Mouse (Mus musculus) right cerebral cortex, postnatal 4 days (tissue): ENCODE results near the gene Fgfr3.

Experiments
- DNase-seq: peaks from one replicate; pipeline ENCODE4 v3.0.0-alpha.2; 2022

The Fgfr3 gene

DNA sequence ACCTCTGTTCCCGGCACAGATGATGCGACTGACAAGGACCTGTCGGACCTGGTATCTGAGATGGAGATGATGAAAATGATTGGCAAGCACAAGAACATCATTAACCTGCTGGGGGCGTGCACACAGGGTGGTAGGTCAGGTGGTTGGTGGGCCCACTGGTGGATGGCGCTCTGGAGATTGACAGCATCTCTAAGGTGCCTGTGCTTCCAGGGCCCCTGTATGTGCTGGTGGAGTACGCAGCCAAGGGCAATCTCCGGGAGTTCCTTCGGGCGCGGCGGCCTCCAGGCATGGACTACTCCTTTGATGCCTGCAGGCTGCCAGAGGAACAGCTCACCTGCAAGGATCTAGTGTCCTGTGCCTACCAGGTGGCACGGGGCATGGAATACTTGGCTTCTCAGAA is 12.4 kb downstream of the Fgfr3 start:
- DNase-seq: no peak

DNA sequence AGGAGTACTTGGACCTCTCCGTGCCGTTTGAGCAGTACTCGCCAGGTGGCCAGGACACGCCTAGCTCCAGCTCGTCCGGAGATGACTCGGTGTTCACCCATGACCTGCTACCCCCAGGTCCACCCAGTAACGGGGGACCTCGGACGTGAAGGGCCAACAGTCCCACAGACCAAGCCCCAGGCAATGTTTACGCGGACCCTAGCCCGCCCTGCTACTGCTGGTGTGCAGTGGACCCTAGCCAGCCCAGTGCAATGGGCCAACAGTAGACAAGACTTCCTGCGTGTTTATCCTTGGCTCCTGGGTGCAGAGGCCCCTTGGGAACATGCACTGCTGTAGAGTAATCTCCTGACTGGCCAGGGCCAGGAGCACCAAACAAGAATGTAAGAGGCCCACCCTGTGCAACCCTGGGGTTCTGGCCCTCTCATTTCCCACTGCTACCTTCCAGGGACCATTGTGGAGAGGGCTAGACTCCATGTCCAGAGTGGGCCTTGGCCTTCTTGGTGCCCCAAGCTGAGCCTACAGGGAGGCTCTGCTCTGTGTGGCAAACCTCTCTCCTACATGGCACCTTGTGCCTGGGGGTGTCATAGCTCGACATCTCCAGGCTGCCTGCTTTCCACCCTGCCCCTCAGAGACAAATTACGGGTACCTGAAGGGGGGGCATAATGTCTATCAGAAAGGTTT is 14.1 kb downstream of the Fgfr3 start:
- no peak for DNase-seq

DNA sequence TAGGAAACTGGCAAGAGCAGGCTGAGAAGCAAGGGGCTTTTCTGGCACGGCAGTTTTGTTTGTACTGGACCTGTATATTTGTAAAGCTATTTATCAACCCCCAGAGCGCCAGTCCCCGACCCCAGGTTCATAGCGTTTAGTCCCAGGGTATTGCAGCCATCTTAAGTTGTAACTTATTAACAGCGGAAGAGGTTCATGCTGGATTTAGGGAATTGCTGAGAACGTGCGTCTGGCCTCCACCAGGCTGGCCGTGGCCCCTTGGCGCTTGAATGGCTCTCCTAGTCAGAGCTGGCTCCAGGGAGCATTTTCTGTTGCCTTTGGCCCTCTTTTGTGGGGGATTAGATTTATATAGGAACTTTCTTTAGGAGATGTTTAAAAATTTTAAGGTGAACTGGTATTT is 14.8 kb downstream of the Fgfr3 start:
- no peak for DNase-seq

DNA sequence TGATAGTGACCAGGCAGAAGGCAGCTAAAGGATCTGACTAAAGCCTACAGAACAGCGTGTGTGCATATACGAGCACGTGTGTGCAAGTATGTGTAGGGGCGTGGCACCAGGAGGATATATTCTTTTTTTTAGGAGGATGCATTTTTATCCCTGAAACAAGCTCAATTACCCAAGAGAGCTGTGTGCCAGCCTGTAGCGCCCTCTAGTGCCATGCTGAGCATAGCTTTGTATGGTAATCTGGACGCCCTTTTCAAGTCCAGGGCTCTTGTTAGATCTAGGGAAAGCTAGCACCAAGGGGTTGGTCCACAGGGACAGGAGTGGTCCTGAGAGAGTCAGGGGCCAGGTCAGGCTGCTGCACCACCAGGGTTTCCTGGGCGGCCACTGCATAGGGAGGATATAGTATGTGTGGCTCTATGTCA is 16.4 kb downstream of the Fgfr3 start:
- DNase-seq: peak; percentile 83

DNA sequence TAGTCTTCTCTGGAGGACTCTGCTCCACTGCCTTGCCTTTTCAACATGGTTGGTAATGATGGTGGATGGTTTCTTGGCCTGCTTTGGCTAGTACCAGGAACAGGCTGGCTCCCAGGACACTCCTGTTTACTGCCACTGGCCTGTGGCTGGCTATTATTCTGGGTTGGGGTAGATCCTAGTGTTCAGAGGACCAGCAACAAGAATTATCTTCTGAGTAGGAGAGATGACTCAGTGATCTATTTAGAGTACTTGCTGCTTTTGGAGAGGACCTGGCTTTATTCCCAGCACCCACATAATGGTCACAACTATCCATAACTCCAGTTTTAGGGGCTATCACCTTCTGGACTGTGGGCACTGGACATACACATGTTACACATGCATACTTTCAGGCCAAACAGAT is 16.9 kb downstream of the Fgfr3 start:
- no peak for DNase-seq

DNA sequence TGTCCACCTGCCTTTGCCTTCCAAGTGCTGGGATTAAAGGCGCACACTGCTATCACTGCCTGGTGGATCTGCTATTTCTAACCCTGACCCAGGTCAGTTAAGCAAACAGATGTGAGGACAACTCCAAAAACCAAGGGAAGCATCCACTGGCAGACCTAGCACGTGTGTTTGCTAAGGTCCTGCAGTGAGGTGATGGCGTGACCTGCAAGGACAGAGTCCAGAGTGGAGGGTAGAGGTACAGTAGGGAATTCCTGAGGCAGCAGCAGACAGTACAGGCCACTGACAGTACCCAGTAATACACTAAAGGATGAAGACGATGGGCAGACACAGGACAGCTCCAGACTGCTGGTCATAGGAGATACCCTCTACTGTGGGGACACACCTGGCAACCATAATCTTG is 19.1 kb downstream of the Fgfr3 start:
- no peak for DNase-seq

DNA sequence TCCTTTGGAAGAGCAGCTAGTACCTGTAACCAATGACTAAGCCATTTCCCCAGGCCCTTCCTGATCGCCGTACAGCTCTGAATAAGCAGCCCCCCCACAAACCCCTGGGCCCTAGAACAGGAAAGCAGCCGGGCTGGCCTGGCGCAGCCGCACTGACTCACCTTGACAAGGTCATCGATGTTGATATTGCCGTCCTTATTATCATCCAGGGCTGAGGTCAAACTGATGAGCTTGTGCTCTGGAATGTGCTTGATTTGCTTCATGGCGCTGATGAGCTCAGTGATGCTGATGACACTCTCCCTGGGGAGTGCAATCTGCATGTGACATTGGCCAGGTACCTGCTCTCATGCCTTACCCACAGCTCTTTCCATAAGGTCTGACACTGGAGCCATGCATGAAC is 22.0 kb downstream of the Fgfr3 start:
- no peak for DNase-seq

DNA sequence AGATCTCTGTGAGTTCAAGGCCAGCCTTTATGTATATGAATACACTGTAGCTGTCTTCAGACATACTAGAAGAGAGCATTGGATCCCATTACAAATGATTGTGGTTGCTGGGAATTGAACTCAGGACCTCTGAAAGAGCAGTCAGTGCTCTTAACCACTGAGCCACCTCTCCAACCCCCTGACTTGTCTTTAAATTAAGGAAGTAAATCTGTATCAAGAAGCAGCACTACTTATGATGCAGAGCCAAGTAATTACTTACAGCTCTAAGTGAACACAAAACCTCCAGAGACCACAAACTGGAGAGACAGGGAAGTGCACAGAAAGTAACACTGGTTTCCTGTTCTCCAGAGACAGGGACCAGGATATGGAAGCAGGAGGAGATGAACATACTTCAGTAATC is 55.7 kb downstream of the Fgfr3 start:
- no peak for DNase-seq

DNA sequence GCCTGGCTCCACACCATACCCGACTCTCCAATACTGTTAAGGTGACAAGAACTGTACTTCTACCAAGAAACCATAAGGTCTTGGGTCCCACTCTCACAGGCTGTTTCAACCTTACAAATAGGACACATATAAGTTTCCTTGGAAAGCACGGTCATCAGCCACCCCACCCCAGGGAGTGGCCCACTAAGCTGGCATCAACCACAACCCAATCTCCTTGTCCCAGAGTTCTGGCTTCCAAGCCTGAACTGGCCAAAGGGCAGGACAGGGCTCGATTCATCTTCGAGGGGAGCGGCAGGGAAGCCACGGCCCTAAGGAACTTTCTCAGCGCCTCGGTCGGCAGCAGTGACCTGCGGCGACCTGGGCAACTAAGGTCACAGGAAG is 60.5 kb downstream of the Fgfr3 start:
- DNase-seq: no peak

DNA sequence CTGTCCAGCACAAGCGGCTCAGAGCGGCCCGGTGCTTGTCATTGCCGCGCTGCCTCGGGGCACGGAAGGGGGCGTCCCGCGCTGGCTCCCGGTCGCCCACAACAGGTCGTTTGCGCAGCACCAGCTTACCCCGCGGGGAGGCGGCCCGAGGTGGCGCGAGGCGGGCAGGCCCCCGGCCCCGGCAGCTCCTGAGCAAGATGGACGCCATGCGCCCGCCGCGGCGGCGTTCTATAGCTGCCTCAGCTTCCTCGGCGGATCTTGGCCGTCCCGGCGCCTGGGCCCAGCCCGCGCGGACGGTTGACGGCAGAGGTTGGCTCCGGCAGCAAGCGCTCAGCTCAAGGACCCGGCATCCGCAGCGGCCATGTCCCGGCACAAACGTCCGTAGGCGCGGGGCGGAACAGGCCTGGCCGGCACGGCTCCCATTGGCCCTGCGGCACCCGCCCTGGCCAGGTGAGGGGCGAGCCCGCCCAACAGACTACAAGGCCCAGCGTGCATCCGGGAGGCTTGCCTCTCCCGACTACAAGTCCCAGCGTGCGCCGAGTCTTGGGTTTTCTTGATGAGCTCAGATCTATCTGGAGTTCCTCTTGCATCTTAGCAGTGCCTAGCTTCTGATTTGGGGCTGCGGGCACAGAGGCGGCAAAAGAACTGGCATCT is 61.0 kb downstream of the Fgfr3 start, which contains the start of gene Letm1:
Letm1 (minus strand) TSS at position 473 of the 654 bp plus-strand sequence.
- DNase-seq: peak; percentile 88

DNA sequence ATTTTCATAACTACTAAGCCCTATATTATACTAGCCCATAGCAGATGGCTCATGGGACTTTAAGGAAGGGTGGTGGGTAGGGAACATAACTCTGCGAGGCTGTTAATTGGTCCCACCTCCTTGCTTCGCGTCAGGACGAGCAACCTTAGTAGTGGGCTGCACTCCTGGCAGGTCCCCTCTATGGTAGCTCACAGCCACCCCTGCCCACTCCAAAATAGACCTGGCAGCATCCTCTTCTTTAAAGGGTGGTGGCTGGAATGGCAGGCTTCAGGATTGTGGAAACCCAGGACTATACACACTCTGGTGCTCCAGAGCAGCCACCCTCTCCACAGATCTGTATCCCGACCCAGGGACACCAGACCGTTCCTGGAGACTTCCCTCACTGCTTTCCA is 61.5 kb downstream of the Fgfr3 start:
- DNase-seq: peak; percentile 10
